Mouse (Mus musculus) hindbrain, postnatal 0 days (tissue): ENCODE measurements around the gene Kcnj5. TPM values are rescaled to one million over a fixed set of nuclear protein-coding genes. Genes with fewer than 3 reads are reported as not detected.

Experiments used
- ATAC-seq: fragments of 200-750 bp; cut with Nextera tagmentation; 2 replicates; pipeline ENCODE4 v1.8.0; 2017; ENCODE audit warnings: mild to moderate bottlenecking, moderate TSS enrichment, moderate library complexity
- DNase-seq: peaks from one replicate; pipeline ENCODE4 v3.0.0-alpha.2; 2015; ENCODE audit warnings: low spot score
- H3K27ac ChIP-seq: fragments of 300-500 bp; sonication (generic); 2 replicates; pipeline ENCODE4 v1.5.1; 2014; ENCODE audit warnings: mild to moderate bottlenecking
- H3K27me3 ChIP-seq: fragments of 300-500 bp; sonication (generic); 2 replicates; pipeline ENCODE4 v1.6.1; 2014; ENCODE audit warnings: low read length, mixed read lengths; ENCODE audit not compliant: insufficient read depth
- H3K36me3 ChIP-seq: fragments of 300-500 bp; sonication (generic); 2 replicates; pipeline ENCODE4 v1.6.1; 2014; ENCODE audit warnings: low read length, mixed read lengths; ENCODE audit not compliant: insufficient read depth
- H3K4me1 ChIP-seq: fragments of 300-500 bp; sonication (generic); 2 replicates; pipeline ENCODE4 v1.6.1; 2014; ENCODE audit warnings: antibody characterized with exemption, low read length, mixed read lengths; ENCODE audit not compliant: insufficient read depth
- H3K4me2 ChIP-seq: fragments of 300-500 bp; sonication (generic); 2 replicates; pipeline ENCODE4 v1.6.1; 2014; ENCODE audit warnings: low read depth, mild to moderate bottlenecking, low read length, moderate library complexity, mixed read lengths
- H3K4me3 ChIP-seq: fragments of 300-500 bp; sonication (generic); 2 replicates; pipeline ENCODE4 v1.5.1; 2014; ENCODE audit warnings: low read length
- H3K9ac ChIP-seq: fragments of 300-500 bp; sonication (generic); replicated peaks from 2 replicates; pipeline ENCODE4 v1.6.1; 2014; ENCODE audit warnings: mild to moderate bottlenecking, low read length, moderate library complexity, mixed read lengths
- H3K9me3 ChIP-seq: fragments of 300-500 bp; sonication (generic); 2 replicates; pipeline ENCODE4 v1.6.1; 2016; ENCODE audit warnings: low read length, mixed read lengths
- CTCF ChIP-seq: IDR thresholded peaks from 2 replicates; pipeline ENCODE4 v1.5.1; 2016; ENCODE audit warnings: antibody characterized with exemption, control low read depth, low read depth
- WGBS: fragments of 180-500 bp; shearing (Covaris S2); extraction: QIAGEN DNeasy Blood & Tissue Kit; methylation state at CpG from one replicate; pipeline ENCODE4 v1.1.7; 2014; 5-methylcytosine and 5-hydroxymethylcytosine counted together
- polyA plus RNA-seq: library from polyadenylated mRNA; unstranded; fragments of >200 nt; fragmentation: Nextera tagmentation; extraction: Ambion mirVana; gene quantifications from 2 replicates; pipeline ENCODE4 v1.2.1, GENCODE M21; 2015
- total RNA-seq: library from RNA; depleted of rRNA; stranded (reverse); fragments of >200 nt; gene quantifications from 2 replicates; pipeline ENCODE4 v1.2.3, GENCODE M21; 2014

Gene Kcnj5
- total and polyA plus RNA-seq, 2 experiments from 2014 or later: 0.58 to 1.5 TPM

DNA sequence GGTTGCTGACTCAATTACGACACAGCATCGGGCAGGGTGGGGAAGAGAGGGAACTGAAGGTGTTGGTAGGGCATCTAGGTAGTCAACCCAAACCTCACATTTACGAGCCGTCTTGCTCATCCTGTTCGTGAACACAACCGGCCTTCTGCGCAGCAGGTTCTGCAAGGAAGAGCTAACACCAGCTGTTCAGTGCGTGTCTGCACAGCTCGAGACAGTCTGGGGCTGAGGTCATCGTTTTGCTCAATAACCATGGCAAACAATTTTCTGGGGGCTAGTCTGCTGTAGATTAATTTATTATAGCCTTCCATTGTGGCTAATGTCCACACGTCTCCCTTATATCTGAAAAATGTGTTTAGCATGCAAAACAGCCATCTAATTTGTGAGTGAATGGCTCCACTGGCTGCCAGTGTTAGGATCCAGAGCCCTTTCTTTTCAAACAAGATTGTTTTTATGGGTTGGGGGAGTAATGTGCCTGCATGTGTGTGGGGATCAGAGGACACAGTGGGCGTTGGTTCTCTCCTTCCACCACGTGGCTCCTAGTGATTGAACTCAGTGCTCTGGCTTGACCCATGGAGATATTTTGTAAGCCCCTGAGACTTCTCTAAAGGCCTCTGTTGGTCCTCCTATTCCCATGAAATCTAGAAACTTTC is 41.5 kb downstream of the Kcnj5 start:
- no peaks in the 10 kb centered on the region for H3K4me1 ChIP-seq
- H3K36me3 ChIP-seq: no peaks in the 10 kb centered on the region
- no peak overlapping the region for H3K4me2 ChIP-seq
- ATAC-seq (peak; percentile 79), DNase-seq (peak; percentile 31)
- no peak for TF ChIP-seq CTCF
- no peak overlapping the region for H3K4me3 ChIP-seq
- WGBS: 32% methylated on average over 13 of the region's 13 CpGs
- H3K9me3 ChIP-seq: no peaks in the 10 kb centered on the region
- H3K27me3 ChIP-seq: no peaks in the 10 kb centered on the region
- H3K9ac ChIP-seq: no peak overlapping the region
- H3K27ac ChIP-seq: peak overlapping the region; percentile 46; the same call in 1 of the 2 replicates

DNA sequence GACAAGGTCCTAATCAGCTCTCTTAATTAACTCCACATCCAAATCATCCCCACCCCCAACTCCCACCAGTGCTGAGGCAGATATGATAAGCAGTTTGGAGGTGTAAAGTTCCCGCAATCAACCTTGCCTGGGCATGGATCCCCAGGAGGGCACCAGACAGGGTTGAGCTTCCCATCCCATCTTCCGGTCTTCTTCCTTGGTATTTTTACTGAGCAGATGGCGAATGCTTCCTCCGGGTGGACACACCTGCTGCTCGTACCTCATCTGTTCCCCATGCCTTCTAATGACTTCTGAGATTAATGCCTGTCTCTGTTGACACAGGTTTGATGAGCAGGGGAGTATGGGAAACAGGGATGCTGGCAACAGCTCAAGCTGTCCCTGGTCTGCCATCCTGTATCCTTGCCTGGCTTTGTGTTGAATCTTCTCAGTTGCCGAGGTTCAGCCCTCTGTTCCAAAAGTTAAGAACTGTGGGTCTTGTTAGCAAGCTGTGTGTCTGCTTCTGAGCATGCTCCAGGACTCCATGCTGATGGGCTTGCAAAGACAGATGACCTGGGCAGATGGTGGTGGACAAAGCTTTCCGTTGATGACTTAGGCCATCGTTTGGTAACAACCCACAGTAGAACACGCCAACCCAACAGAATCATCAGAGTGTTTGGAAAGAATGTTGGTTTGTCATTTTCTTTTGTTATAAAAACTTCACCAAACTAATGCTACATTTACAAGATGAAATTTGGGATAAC is 48.9 kb downstream of the Kcnj5 start:
- Histone ChIP-seq H3K4me3 (no peak overlapping the region), H3K9ac (no peak overlapping the region), H3K27me3 (no peaks in the 10 kb centered on the region), H3K4me2 (no peak overlapping the region), H3K4me1 (peaks cover 8% of the 10 kb centered on the region; the same call in 1 of the 2 replicates), H3K36me3 (no peaks in the 10 kb centered on the region), H3K9me3 (no peaks in the 10 kb centered on the region), H3K27ac (no peak overlapping the region)
- DNase-seq: peak; percentile 27
- no peak for TF ChIP-seq CTCF
- 76% methylated on average over 9 of the region's 9 CpGs for WGBS
- peak; percentile 50; the same call in 1 of the 2 replicates for ATAC-seq

DNA sequence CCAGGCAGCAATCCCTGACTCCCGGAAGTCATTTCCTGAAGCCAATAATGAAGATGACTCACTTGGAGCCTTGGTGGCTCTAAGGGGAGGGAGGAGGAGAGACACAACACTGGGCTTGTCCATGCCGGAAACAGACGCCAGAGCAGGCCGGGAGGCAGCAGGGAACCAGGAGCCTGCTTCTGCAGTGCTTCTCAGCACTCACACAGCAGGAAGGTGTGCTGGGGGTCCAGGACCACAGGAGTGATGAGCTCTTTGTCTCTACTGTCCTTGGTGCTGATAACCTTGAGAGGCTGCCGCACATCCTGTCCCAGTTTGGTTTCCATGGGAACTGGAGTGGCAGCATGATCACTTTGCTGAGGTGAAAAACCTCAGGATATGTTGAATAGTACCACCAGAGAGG is 51.5 kb downstream of the Kcnj5 start:
- Histone ChIP-seq H3K4me2 (no peak overlapping the region), H3K9ac (no peak overlapping the region), H3K4me3 (no peak overlapping the region), H3K4me1 (peaks cover 8% of the 10 kb centered on the region; the same call in 1 of the 2 replicates), H3K36me3 (no peaks in the 10 kb centered on the region), H3K9me3 (no peaks in the 10 kb centered on the region), H3K27me3 (no peaks in the 10 kb centered on the region), H3K27ac (peak overlapping the region; percentile 67; the same call in 1 of the 2 replicates)
- no peak for TF ChIP-seq CTCF
- peak; percentile 73 for ATAC-seq
- peak; percentile 68 for DNase-seq
- 31% methylated on average over 5 of the region's 5 CpGs for WGBS

DNA sequence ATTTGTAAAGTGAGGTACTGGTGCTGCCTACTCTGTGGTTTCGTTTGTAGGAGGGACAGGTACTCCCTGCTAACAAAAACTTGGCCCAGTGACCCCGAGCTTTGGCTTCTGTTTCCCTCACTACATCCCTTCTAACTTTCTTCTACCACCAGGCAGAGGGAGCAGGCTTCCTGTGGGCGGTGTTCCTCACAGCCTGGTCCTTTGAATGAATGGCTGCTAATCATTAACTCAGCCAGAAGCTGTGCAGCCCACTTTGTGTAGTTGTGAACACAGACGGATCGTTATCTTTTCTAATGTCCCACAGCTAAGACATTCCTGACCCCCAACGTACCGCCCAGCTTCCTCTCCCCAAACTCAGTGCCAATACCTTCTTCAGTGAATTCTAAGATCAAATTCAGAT is 52.5 kb downstream of the Kcnj5 start:
- H3K27ac ChIP-seq: no peak overlapping the region
- 48% methylated on average over 7 of the region's 7 CpGs for WGBS
- peaks cover 8% of the 10 kb centered on the region; the same call in 1 of the 2 replicates for H3K4me1 ChIP-seq
- no peak for ATAC-seq
- H3K9ac ChIP-seq: no peak overlapping the region
- H3K27me3 ChIP-seq: no peaks in the 10 kb centered on the region
- no peaks in the 10 kb centered on the region for H3K9me3 ChIP-seq
- H3K4me3 ChIP-seq: no peak overlapping the region
- H3K4me2 ChIP-seq: no peak overlapping the region
- H3K36me3 ChIP-seq: no peaks in the 10 kb centered on the region
- TF ChIP-seq CTCF: no peak
- DNase-seq: no peak

DNA sequence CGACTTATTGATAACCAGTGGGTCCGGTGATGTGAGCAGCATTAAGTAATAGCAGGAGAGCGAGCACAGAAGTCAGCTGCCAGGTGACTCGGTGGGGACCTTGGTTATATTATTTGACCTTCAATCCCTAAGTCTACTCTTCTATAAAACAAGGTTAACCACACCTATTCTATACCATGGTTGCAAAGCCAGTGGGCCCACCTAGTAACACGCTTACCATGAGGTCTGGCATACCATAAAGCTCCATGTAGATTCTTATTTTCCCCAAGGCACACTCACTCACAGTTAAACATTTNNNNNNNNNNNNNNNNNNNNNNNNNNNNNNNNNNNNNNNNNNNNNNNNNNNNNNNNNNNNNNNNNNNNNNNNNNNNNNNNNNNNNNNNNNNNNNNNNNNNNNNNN is 60.6 kb downstream of the Kcnj5 start:
- Histone ChIP-seq H3K27me3 (no peaks in the 10 kb centered on the region), H3K27ac (no peak overlapping the region), H3K36me3 (no peaks in the 10 kb centered on the region), H3K4me1 (no peaks in the 10 kb centered on the region), H3K9me3 (no peaks in the 10 kb centered on the region), H3K9ac (no peak overlapping the region), H3K4me2 (no peak overlapping the region), H3K4me3 (no peak overlapping the region)
- WGBS: 85% methylated on average over 5 of the region's 5 CpGs
- no peak for ATAC-seq
- DNase-seq: no peak
- TF ChIP-seq CTCF: no peak

DNA sequence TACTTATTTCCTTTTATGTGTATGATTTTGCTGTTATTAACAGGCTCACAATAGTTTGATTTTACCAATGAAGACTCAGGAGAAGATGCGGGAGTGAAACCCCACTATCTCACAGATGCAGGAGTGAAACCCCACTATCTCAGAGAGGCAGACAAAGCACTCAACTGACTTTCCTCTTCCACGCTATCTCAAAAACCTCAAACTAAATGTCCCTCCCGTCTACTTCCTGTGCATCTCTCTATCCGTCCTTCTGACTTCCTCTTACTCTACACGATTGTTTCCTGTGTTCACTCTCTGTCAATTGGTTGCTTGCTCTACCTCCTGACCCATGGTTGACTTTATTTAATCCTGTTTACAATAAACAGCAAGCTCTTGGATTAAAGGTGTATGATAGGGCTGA is 63.7 kb downstream of the Kcnj5 start:
- 90% methylated on average over 5 of the region's 5 CpGs for WGBS
- Histone ChIP-seq H3K4me3 (no peak overlapping the region), H3K9ac (no peak overlapping the region), H3K4me1 (no peaks in the 10 kb centered on the region), H3K4me2 (no peak overlapping the region), H3K36me3 (no peaks in the 10 kb centered on the region), H3K27me3 (no peaks in the 10 kb centered on the region), H3K27ac (no peak overlapping the region), H3K9me3 (no peaks in the 10 kb centered on the region)
- DNase-seq (no peak), ATAC-seq (no peak)
- no peak for TF ChIP-seq CTCF

DNA sequence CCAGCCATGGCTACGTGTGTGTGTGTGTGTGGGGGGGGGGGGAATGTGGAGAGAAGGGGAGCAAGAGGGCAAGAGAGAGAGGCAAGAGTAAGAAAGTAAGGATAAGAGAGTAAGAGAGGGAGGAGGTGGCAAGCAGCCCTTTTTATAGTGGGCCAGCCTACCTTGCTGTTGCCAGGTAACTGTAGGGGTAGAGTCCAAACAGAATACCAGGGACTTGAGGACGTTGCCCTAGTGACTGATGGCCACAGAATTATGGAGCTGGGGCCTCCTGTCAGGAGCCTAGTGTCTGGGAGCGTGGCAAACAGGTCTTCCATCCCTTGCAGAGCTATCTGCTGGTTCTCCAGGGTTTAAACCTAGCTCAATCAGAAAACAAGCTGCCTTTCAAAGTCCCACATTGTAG is 64.4 kb downstream of the Kcnj5 start:
- Histone ChIP-seq H3K4me1 (no peaks in the 10 kb centered on the region), H3K36me3 (no peaks in the 10 kb centered on the region), H3K4me3 (no peak overlapping the region), H3K9me3 (no peaks in the 10 kb centered on the region), H3K27ac (no peak overlapping the region), H3K9ac (no peak overlapping the region), H3K4me2 (no peak overlapping the region), H3K27me3 (no peaks in the 10 kb centered on the region)
- DNase-seq (no peak), ATAC-seq (no peak)
- 61% methylated on average over 3 of the region's 3 CpGs for WGBS
- no peak for TF ChIP-seq CTCF
